Mouse (Mus musculus): Measurements from ENCODE around the gene Gm13272.
"Not testable (repeated sequence)": the region's sequence is repeated elsewhere in the genome, so short reads cannot be mapped to it uniquely, and the experiment has no call there.

Gene Gm13272

DNA sequence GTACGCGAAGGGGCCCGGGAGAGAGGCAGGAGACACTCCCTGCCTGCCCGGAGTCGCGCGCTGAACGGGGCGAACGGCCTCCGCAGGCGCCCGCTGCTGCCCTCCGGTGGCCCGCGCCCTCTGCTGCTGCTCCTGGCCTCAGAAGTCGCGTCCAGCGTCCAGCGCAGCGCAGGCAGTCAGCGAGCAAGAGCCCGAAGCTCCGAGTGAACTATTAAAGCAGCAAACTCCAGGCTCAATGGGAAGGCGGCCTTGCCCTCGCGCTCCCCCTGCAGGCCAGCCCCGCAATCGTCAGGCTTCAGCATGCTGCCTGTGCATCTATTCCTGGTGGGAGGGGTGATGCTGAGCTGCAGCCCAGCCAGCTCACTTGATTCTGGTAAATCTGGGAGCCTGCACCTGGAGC, at the start of gene Gm13272:
TSS of gene Gm13272 (plus strand) at position 301 of the 400 bp plus-strand sequence.
- DNase-seq: not testable (repeated sequence)

DNA sequence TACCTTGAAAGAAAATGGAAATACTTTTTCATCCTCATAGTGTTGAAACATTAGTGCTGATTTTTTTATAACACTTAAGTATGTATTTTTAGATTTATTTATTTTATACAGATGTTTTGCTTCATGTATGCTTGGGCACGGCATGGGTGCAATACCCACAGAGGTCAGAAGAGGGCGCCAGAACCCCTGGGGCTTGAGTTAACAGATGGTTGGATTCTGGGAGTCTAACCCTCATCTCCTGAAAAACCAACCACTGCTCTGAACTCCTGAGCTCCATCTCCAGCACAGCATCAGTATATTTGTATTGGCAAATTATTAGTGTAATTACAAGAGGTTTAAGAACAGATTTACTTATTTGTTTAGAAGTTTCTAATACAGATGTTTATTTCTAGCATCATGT, 41.2 kb upstream of the Gm13272 start:
- DNase-seq: peak; percentile 44 to 81

GRCm38 (mm10) chr4:88739036-88739435, 40.6 kb upstream of the Gm13272 start:
- DNase-seq: no peak

DNA sequence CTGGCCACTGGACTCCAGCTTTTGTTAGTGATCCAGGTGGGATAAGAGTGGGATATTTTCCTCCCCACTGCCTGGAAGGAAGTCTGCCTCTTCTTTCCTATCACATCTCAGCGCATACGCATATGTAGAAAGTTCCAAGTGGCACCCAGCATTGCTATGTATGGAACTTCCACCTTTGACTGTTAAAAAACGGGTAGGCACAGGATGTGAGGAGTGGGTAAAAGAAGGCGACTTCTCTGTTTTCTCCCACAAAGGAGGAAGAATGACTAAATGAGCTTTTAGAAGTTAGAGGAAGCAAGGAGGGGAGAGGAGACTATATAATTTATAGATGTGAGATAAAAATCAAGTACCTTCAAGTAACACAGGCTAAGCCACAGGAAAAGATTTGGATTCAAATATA, 38.2 kb upstream of the Gm13272 start:
- no peak for DNase-seq

DNA sequence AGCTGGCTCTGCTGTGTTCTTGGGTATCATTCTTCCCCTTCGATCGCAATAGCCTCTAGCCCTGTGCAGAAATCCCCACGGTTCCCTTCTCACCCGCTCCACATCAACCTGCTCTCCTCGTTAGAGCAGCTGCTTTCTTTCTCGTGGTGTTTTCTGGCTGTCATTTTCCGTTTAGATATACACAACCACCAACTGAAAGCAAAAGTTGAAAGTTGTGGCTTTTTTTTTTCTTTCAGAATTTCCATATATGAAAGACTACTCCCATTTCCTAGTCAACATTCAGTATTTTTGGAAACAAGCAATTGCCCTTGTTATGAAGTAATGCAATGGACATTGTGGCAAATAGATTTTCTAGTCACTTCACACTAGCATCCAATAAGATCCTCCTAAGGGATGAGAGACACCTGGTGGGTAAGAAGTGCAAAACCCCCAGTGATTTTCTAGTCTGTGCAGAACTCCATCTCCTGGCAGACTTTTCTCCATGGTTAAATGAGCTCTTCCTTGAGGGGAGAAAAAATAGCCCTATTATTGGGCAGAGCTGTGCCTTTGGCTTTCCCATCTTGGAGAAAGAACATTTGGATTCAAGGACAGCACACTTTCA, 36.8 kb upstream of the Gm13272 start:
- DNase-seq: no peak

DNA sequence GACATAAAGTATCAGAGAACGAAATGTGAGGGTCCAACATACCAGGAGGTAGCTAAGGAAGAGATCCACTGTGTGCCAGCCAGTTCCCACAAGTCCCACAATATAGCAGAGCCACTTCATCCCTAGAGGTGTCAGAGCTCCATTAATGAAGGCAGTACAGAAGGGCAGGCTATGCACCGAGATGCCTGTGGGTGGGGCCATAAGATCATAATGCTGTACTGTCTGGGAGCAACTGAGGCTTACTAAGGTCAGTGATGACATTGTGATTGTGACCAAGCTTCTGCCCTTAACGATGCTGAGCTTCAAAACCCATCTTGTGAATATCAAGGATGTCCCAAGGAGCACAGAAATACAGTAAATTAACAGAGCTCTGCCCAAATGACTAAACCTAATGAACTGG, 35.4 kb upstream of the Gm13272 start:
- DNase-seq: no peak

- DNase-seq: no peak
Observed at GRCm38 (mm10) chr4:88749926-88750325, 29.7 kb upstream of the Gm13272 start.

DNA sequence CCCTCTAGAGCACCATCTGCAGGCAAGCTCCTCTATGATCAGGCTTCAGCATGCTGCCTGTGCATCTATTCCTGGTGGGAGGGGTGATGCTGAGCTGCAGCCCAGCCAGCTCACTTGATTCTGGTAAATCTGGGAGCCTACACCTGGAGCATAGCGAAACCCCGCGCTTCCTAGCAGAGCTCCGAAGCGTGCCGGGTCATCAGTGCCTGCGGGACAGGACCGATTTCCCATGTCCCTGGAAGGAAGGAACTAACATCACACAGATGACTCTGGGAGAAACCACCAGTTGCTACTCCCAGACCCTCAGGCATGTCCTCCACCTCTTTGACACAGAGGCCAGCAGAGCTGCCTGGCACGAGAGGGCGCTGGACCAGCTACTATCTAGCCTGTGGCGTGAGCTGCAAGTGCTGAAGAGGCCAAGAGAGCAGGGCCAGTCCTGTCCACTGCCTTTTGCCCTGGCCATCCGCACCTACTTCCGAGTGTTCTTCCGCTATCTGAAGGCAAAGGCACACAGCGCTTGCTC, 24.8 kb upstream of the Gm13272 start, which contains the start of gene Gm13271:
TSS of gene Gm13271 (plus strand) at position 51 of the 523 bp plus-strand sequence.
- peak; percentile 67 to 71 for DNase-seq

GRCm38 (mm10) chr4:88756581-88757513, 22.8 kb upstream of the Gm13272 start:
- peak in 1 of 2 experiments; percentile 12 for DNase-seq

DNA sequence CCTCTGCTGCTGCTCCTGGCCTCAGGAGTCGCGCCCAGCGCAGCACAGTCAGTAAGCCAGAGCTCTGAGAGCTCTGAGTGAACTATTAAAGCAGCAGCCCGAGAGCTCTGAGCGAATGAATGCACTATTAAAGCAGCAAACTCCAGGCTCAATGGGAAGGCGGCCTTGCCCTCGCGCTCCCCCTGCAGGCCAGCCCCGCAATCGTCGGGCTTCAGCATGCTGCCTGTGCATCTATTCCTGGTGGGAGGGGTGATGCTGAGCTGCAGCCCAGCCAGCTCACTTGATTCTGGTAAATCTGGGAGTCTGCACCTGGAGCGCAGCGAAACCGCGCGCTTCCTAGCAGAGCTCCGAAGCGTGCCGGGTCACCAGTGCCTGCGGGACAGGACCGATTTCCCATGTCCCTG, 22.0 kb upstream of the Gm13272 start:
- DNase-seq: peak; percentile 90 to 93

- DNase-seq: not testable (repeated sequence)
Observed at GRCm38 (mm10) chr4:88758751-88759150, 20.9 kb upstream of the Gm13272 start.

- peak; percentile 33 to 42 for DNase-seq
Observed at GRCm38 (mm10) chr4:88759610-88760268, 19.9 kb upstream of the Gm13272 start, which contains the start of gene Gm13283. Gm13283 (plus strand) TSS chr4:88760119.

DNA sequence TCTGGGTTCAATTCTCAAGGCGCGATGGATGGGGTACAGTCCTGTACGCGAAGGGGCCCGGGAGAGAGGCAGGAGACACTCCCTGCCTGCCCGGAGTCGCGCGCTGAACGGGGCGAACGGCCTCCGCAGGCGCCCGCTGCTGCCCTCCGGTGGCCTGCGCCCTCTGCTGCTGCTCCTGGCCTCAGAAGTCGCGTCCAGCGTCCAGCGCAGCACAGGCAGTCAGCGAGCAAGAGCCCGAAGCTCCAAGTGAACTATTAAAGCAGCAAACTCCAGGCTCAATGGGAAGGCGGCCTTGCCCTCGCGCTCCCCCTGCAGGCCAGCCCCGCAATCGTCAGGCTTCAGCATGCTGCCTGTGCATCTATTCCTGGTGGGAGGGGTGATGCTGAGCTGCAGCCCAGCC, 19.2 kb upstream of the Gm13272 start:
- peak; percentile 85 for DNase-seq

- peak; percentile 57 to 63 for DNase-seq
Observed at GRCm38 (mm10) chr4:88761776-88762175, 17.9 kb upstream of the Gm13272 start.

- not testable (repeated sequence) for DNase-seq
Observed at GRCm38 (mm10) chr4:88762341-88762740, 17.3 kb upstream of the Gm13272 start.

DNA sequence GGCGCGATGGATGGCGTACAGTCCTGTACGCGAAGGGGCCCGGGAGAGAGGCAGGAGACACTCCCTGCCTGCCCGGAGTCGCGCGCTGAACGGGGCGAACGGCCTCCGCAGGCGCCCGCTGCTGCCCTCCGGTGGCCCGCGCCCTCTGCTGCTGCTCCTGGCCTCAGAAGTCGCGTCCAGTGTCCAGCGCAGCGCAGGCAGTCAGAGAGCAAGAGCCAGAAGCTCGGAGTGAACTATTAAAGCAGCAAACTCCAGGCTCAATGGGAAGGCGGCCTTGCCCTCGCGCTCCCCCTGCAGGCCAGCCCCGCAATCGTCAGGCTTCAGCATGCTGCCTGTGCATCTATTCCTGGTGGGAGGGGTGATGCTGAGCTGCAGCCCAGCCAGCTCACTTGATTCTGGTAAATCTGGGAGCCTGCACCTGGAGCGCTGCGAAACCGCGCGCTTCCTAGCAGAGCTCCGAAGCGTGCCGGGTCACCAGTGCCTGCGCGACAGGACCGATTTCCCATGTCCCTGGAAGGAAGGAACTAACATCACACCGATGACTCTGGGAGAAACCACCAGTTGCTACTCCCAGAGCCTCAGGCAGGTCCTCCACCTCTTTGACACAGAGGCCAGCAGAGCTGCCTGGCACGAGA, 16.1 kb upstream of the Gm13272 start:
- peak; percentile 70 to 79 for DNase-seq

- DNase-seq: not testable (repeated sequence)
Observed at GRCm38 (mm10) chr4:88773534-88773933, 6.1 kb upstream of the Gm13272 start, which contains the start of gene Gm13290. Gm13290 (plus strand) TSS chr4:88773834.

DNA sequence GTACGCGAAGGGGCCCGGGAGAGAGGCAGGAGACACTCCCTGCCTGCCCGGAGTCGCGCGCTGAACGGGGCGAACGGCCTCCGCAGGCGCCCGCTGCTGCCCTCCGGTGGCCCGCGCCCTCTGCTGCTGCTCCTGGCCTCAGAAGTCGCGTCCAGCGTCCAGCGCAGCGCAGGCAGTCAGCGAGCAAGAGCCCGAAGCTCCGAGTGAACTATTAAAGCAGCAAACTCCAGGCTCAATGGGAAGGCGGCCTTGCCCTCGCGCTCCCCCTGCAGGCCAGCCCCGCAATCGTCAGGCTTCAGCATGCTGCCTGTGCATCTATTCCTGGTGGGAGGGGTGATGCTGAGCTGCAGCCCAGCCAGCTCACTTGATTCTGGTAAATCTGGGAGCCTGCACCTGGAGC, 3.0 kb upstream of the Gm13272 start, which contains the start of gene Gm13289:
TSS of gene Gm13289 (plus strand) at position 301 of the 400 bp plus-strand sequence.
- DNase-seq: not testable (repeated sequence)

- DNase-seq: not testable (repeated sequence)
Observed at GRCm38 (mm10) chr4:88780320-88780719, 670 bp downstream of the Gm13272 start.

DNA sequence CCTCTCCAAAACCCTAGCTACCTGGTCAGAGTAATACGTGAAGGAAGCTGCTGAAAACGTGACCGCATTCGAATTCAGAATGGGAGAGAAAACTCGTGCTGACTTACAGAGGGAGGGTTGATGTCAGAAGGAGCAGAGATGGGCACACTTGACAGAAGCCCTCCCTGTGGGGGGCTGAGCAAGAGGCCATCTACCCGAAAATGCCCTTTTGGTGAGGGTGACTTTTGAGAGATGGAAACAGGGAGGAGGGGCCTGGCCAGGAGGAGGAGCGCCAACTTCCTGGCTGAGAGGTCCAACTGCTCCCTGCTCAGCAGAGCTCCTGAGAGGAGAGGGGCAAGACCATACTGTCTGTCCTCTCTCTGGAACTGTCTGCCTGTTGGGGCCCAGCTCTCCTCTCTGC, 2.2 kb downstream of the Gm13272 start, which contains the start of gene Ifnz:
TSS of gene Ifnz (plus strand) at position 301 of the 400 bp plus-strand sequence.
- DNase-seq: not testable (repeated sequence)

DNA sequence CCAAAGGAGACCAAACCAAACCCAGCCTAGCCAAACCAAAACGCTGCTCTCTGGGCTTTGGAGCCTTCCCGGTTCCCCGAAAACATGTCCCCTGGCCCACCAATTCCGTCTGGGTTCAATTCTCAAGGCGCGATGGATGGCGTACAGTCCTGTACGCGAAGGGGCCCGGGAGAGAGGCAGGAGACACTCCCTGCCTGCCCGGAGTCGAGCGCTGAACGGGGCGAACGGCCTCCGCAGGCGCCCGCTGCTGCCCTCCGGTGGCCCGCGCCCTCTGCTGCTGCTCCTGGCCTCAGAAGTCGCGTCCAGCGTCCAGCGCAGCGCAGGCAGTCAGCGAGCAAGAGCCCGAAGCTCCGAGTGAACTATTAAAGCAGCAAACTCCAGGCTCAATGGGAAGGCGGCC, 2.7 kb downstream of the Gm13272 start:
- not testable (repeated sequence) for DNase-seq

DNA sequence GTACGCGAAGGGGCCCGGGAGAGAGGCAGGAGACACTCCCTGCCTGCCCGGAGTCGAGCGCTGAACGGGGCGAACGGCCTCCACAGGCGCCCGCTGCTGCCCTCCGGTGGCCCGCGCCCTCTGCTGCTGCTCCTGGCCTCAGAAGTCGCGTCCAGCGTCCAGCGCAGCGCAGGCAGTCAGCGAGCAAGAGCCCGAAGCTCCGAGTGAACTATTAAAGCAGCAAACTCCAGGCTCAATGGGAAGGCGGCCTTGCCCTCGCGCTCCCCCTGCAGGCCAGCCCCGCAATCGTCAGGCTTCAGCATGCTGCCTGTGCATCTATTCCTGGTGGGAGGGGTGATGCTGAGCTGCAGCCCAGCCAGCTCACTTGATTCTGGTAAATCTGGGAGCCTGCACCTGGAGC, 5.8 kb downstream of the Gm13272 start, which contains the start of gene Gm13276:
TSS of gene Gm13276 (plus strand) at position 301 of the 400 bp plus-strand sequence.
- not testable (repeated sequence) for DNase-seq

All from kidney, adult 8-10 months (tissue).